Mouse (Mus musculus): ENCODE data around the gene Dph5.
"Not testable (repeated sequence)": the region's sequence is repeated elsewhere in the genome, so short reads cannot be mapped to it uniquely, and the experiment has no call there.

The Dph5 gene

GRCm38 (mm10) chr3:115892341-115892740, 4.7 kb downstream of the Dph5 start:
- no peak for DNase-seq (ENCODE audit: low spot score in 2 of 2)

GRCm38 (mm10) chr3:115893166-115893565, 5.5 kb downstream of the Dph5 start:
- no peak for DNase-seq (ENCODE audit: low spot score in 2 of 2)

GRCm38 (mm10) chr3:115898354-115898948, 10.8 kb downstream of the Dph5 start:
- DNase-seq (ENCODE audit: low spot score in 2 of 2): no peak

- no peak for DNase-seq (ENCODE audit: low spot score in 2 of 2)
Observed at GRCm38 (mm10) chr3:115902301-115902956, 14.8 kb downstream of the Dph5 start.

- DNase-seq (ENCODE audit: low spot score in 2 of 2): no peak
Observed at GRCm38 (mm10) chr3:115905067-115905466, 17.4 kb downstream of the Dph5 start.

GRCm38 (mm10) chr3:115905567-115905966, 17.9 kb downstream of the Dph5 start:
- DNase-seq (ENCODE audit: low spot score in 2 of 2): no peak

GRCm38 (mm10) chr3:115907406-115907805, 19.8 kb downstream of the Dph5 start:
- not testable (repeated sequence) for DNase-seq (ENCODE audit: low spot score in 2 of 2)

GRCm38 (mm10) chr3:115924401-115925190, 37.0 kb downstream of the Dph5 start:
- no peak for DNase-seq (ENCODE audit: low spot score in 2 of 2)

- DNase-seq (ENCODE audit: low spot score in 2 of 2): no peak
Observed at GRCm38 (mm10) chr3:115926531-115926930, 38.9 kb downstream of the Dph5 start.

GRCm38 (mm10) chr3:115931701-115932100, 44.1 kb downstream of the Dph5 start:
- no peak for DNase-seq (ENCODE audit: low spot score in 2 of 2)

GRCm38 (mm10) chr3:115933293-115934186, 45.9 kb downstream of the Dph5 start:
- DNase-seq (ENCODE audit: low spot score in 2 of 2): no peak

GRCm38 (mm10) chr3:115936734-115937599, 49.3 kb downstream of the Dph5 start:
- DNase-seq (ENCODE audit: low spot score in 2 of 2): no peak

GRCm38 (mm10) chr3:115937807-115938206, 50.2 kb downstream of the Dph5 start:
- no peak for DNase-seq (ENCODE audit: low spot score in 2 of 2)

GRCm38 (mm10) chr3:115940510-115940909, 52.9 kb downstream of the Dph5 start:
- DNase-seq (ENCODE audit: low spot score in 2 of 2): no peak

GRCm38 (mm10) chr3:115941464-115941863, 53.8 kb downstream of the Dph5 start:
- no peak for DNase-seq (ENCODE audit: low spot score in 2 of 2)

- no peak for DNase-seq (ENCODE audit: low spot score in 2 of 2)
Observed at GRCm38 (mm10) chr3:115944376-115944775, 56.7 kb downstream of the Dph5 start.

GRCm38 (mm10) chr3:115946272-115946671, 58.6 kb downstream of the Dph5 start:
- DNase-seq (ENCODE audit: low spot score in 2 of 2): no peak

- DNase-seq (ENCODE audit: low spot score in 2 of 2): no peak
Observed at GRCm38 (mm10) chr3:115949220-115949920, 61.7 kb downstream of the Dph5 start.

- DNase-seq (ENCODE audit: low spot score in 2 of 2): no peak
Observed at GRCm38 (mm10) chr3:115949921-115950877, 62.6 kb downstream of the Dph5 start.
